Mouse (Mus musculus): ENCODE results near the gene Idh2. TPM values are rescaled to one million over a fixed set of nuclear protein-coding genes. Genes with fewer than 3 reads are reported as not detected.

The Idh2 gene
- 287 and 310 TPM in 2 replicates for polyA plus RNA-seq (2012; rRNA removed)

DNA sequence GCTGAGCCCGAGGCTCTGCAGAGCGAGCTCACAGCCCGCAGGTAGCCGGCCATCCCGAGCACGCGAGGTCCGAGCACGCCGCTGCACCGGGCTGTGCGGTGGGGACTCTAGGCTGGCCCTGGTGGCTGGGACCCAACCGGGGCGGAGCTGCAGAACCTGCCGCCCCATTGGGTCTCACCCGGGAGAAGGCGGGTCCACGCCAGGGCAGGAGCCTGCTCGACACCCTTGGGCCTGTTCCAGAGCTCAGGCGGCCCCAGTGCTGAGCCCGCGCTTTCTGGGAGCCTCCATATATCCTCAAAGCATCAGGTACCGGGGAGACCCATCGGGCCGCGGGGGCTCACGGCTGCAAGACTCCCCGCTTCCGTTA lies at the start of gene Idh2:
TSS of gene Idh2 (minus strand) at position 169 of the 367 bp plus-strand sequence.

Other genes starting within 250 kb of the Idh2 start
- gene Ap3s2, start 194.7 kb downstream of the Idh2 start, polyA plus RNA-seq (2012; rRNA removed) = 46.1 and 51.1 TPM in 2 replicates
- 10.2 and 12.0 TPM in 2 replicates for gene Arpin, start 180.0 kb downstream of the Idh2 start, polyA plus RNA-seq (2012; rRNA removed)
- 29.2 and 30.0 TPM in 2 replicates for gene Zfp710, start 90.6 kb downstream of the Idh2 start, polyA plus RNA-seq (2012; rRNA removed)
- gene Sema4b, start 71.4 kb upstream of the Idh2 start, polyA plus RNA-seq (2012; rRNA removed) = 13.4 and 14.3 TPM in 2 replicates
- gene Cib1, start 117.4 kb upstream of the Idh2 start, polyA plus RNA-seq (2012; rRNA removed) = 29.5 and 31.9 TPM in 2 replicates
- 2.1 and 2.2 TPM in 2 replicates for gene Gdpgp1, start 117.5 kb upstream of the Idh2 start, polyA plus RNA-seq (2012; rRNA removed)
- 0.86 and 0.93 TPM in 2 replicates for gene Ttll13, start 131.0 kb upstream of the Idh2 start, polyA plus RNA-seq (2012; rRNA removed)
- 55.8 and 56.9 TPM in 2 replicates for gene Ngrn, start 145.8 kb upstream of the Idh2 start, polyA plus RNA-seq (2012; rRNA removed)
- gene Vps33b, start 154.3 kb upstream of the Idh2 start, polyA plus RNA-seq (2012; rRNA removed) = 27.7 and 32.5 TPM in 2 replicates
- 47.2 and 66.5 TPM in 2 replicates for gene Prc1, start 179.1 kb upstream of the Idh2 start, polyA plus RNA-seq (2012; rRNA removed)
- 34.8 and 36.3 TPM in 2 replicates for gene Rccd1, start 209.1 kb upstream of the Idh2 start, polyA plus RNA-seq (2012; rRNA removed)
- gene Unc45a, start 225.6 kb upstream of the Idh2 start, polyA plus RNA-seq (2012; rRNA removed) = 75.7 and 80.0 TPM in 2 replicates
- gene Hddc3, start 227.7 kb upstream of the Idh2 start, polyA plus RNA-seq (2012; rRNA removed) = 49.9 and 58.1 TPM in 2 replicates

All from central nervous system, embryonic 14 days (tissue).